Mouse (Mus musculus) liver (tissue): ENCODE data around the gene Gm9970.

Experiments
- DNase-seq: peaks from one replicate; pipeline ENCODE4 v3.0.0-alpha.2; 2020; ENCODE audit warnings: mixed read lengths

Gm9970 gene

GRCm38 (mm10) chr5:31194486-31195485 lies 46.2 kb downstream of the Gm9970 start:
- no peak for DNase-seq

GRCm38 (mm10) chr5:31193631-31194281 lies 47.3 kb downstream of the Gm9970 start:
- peak; percentile 38 for DNase-seq

- peak; percentile 99 for DNase-seq
Observed at GRCm38 (mm10) chr5:31192939-31193630, 47.9 kb downstream of the Gm9970 start, which contains the start of the genes Snx17 and Eif2b4. TSS of gene Snx17 (plus strand) at chr5:31193227. TSS of gene Eif2b4 (minus strand) at chr5:31193430.

- DNase-seq: peak; percentile 78
Observed at GRCm38 (mm10) chr5:31192045-31192938, 48.7 kb downstream of the Gm9970 start.
